Mouse (Mus musculus): Measurements from ENCODE around the gene Rab43. TPM values are rescaled to one million over a fixed set of nuclear protein-coding genes. Genes with fewer than 3 reads are reported as not detected.

Rab43 gene
- polyA plus RNA-seq, 1 experiment from 2014 or later = 25.5 TPM

DNA sequence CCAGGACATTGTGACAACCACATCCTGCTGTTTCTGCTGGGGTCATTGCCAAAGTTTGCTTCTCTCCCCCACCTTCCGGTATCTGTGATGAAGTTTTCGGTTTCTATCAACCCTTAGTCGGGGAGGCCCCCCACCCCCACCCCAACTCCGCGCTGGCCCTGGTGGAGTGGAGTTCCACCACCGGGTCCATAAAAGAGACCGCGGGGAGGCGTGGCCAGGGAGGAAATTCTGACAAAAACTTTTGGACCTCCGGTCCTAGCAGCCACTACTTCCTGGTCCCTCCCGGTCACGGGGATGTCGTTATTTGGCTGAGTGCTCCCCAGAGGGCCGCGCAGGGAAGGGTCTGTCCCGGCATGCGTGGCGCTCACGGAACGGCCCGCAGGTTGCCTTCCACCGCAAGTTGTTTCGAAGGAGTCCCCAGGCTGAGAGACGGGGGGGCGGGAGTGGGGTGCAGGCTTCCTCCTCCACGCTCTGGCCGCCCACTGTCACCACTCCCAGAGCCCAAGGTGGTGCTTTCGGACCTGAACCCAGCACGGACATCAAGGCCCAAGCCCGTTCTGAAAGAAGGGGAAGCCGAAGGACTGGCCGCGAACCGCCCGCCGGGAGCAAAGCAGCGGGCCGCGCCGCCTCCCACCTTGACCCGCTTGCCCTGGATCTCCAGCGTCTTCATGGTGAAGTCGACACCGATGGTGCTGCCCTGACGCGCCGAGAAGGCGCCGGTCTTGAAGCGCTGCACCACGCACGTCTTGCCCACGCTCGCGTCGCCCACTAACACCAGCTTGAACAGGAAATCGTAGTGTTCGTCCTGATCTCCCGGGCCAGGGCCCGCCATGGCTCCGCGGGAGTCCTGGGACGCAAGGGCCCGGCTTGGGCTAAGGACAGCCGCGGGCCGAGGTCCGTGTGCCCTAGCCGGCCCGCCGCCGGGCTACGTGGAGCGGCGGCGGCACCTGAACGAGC, 973 bp downstream of the Rab43 start:
- H3K4me2 ChIP-seq (replicated peaks; ENCODE audit: low read depth) = peak overlapping the region; percentile 87
- peak overlapping the region; percentile 95 for H3K27ac ChIP-seq (ENCODE audit: low read depth, low read length)
- no peaks in the 10 kb centered on the region for H3K36me3 ChIP-seq (ENCODE audit: control insufficient read depth, insufficient read depth)
- under 1% methylated on average over 68 of the region's 77 CpGs for WGBS
- peak overlapping the region; percentile 89 for H3K4me3 ChIP-seq (ENCODE audit: low read depth, low read length)
- no peaks in the 10 kb centered on the region for H3K27me3 ChIP-seq (replicated peaks; ENCODE audit: control insufficient read depth, insufficient read depth, low read length)
- TF ChIP-seq CTCF (IDR thresholded peaks at IDR 0.05; ENCODE audit: low read depth) = 0 out of 2 replicates have a peak, but pooled peaks have one; percentile 1
- peak overlapping the region; percentile 92 for H3K9ac ChIP-seq (ENCODE audit: low read depth, low read length)
- H3K4me1 ChIP-seq (replicated peaks; ENCODE audit: control insufficient read depth, insufficient read depth, low read length) = 0 out of 2 replicates have a peak, but pooled peaks cover 8% of the 10 kb centered on the region
- peak; percentile 7; the same call in 1 of the 2 replicates for ATAC-seq
- H3K9me3 ChIP-seq (ENCODE audit: control insufficient read depth) = no peaks in the 10 kb centered on the region

DNA sequence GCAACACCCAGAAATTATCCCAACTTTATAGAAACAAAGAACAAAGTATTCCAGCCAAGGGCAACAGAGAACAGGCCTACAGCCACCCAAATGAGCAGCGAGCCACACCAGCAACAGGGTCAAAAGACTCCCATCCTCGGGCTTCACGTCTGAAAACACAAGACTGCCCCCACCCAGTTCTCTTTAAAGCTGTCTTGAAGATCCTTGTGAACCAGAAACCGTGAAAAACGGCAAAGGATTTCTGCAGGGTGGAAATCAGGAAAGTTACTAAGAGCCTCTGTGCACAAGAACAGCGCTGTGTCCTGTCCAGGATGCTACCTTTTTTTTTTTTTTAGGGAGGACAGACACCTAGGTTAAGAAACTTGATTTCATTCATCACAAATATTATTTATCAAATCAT, 1.7 kb downstream of the Rab43 start:
- TF ChIP-seq CTCF (IDR thresholded peaks at IDR 0.05; ENCODE audit: low read depth) = no peak
- peak overlapping the region; percentile 89 for H3K4me3 ChIP-seq (ENCODE audit: low read depth, low read length)
- H3K4me1 ChIP-seq (replicated peaks; ENCODE audit: control insufficient read depth, insufficient read depth, low read length) = 0 out of 2 replicates have a peak, but pooled peaks cover 8% of the 10 kb centered on the region
- WGBS = 37% methylated on average over 6 of the region's 6 CpGs
- ATAC-seq = no peak
- no peaks in the 10 kb centered on the region for H3K36me3 ChIP-seq (ENCODE audit: control insufficient read depth, insufficient read depth)
- H3K27ac ChIP-seq (ENCODE audit: low read depth, low read length) = peak overlapping the region; percentile 55
- H3K9ac ChIP-seq (ENCODE audit: low read depth, low read length) = peak overlapping the region; percentile 92
- peak overlapping the region; percentile 87 for H3K4me2 ChIP-seq (replicated peaks; ENCODE audit: low read depth)
- no peaks in the 10 kb centered on the region for H3K9me3 ChIP-seq (ENCODE audit: control insufficient read depth)
- H3K27me3 ChIP-seq (replicated peaks; ENCODE audit: control insufficient read depth, insufficient read depth, low read length) = no peaks in the 10 kb centered on the region

DNA sequence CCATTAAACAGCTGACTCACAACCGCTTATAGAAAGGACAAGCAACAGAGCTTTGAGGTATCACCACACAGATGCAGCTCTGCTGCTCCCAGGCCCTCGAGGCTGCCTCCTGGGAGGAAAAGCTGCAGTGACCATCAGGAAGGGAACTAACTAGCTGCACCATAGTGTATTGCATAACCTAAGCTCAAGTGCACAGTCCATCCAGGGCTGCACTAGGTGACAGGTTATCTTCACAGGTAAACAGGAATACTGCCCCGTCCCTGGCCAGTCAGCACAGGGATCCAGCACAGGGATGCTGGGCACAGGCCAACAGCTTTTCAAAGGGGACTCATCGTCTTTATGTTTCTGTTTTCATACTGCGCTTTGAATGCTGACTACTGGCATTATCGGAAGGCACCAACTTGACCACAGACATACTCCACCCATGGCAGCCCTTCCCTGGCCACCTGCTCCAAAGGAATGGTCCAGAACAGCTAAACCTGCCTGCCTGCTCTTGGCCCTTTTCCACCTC, 2.3 kb downstream of the Rab43 start:
- Histone ChIP-seq H3K27me3 (replicated peaks; ENCODE audit: control insufficient read depth, insufficient read depth, low read length) (no peaks in the 10 kb centered on the region), H3K4me3 (ENCODE audit: low read depth, low read length) (peak overlapping the region; percentile 89), H3K36me3 (ENCODE audit: control insufficient read depth, insufficient read depth) (no peaks in the 10 kb centered on the region), H3K4me2 (replicated peaks; ENCODE audit: low read depth) (peak overlapping the region; percentile 87), H3K9ac (ENCODE audit: low read depth, low read length) (no peak overlapping the region), H3K9me3 (ENCODE audit: control insufficient read depth) (no peaks in the 10 kb centered on the region), H3K27ac (ENCODE audit: low read depth, low read length) (peak overlapping the region; percentile 57), H3K4me1 (replicated peaks; ENCODE audit: control insufficient read depth, insufficient read depth, low read length) (0 out of 2 replicates have a peak, but pooled peaks cover 8% of the 10 kb centered on the region)
- WGBS = 61% methylated on average over 6 of the region's 6 CpGs
- TF ChIP-seq CTCF (IDR thresholded peaks at IDR 0.05; ENCODE audit: low read depth) = no peak
- no peak for ATAC-seq

DNA sequence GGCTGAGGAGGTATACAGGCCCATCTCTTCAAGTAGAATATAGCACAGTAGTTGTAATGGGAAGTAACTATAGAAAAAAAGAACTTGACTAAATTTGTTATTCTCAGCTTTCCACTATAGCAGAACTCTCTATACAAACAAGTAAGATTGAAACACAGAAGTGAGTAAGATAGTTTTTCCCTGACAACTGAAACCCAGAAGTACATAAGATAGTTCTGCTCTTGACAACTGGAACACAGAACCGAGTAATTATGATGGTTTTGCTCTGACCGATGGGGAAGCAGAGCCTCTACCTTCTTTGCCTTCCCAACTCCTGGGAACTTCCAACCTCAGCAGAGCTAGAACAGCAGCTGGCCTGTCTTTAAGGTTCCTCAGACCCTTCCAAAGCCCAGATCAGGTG, 2.8 kb downstream of the Rab43 start:
- H3K4me2 ChIP-seq (replicated peaks; ENCODE audit: low read depth) = peak overlapping the region; percentile 87
- TF ChIP-seq CTCF (IDR thresholded peaks at IDR 0.05; ENCODE audit: low read depth) = no peak
- no peak for ATAC-seq

DNA sequence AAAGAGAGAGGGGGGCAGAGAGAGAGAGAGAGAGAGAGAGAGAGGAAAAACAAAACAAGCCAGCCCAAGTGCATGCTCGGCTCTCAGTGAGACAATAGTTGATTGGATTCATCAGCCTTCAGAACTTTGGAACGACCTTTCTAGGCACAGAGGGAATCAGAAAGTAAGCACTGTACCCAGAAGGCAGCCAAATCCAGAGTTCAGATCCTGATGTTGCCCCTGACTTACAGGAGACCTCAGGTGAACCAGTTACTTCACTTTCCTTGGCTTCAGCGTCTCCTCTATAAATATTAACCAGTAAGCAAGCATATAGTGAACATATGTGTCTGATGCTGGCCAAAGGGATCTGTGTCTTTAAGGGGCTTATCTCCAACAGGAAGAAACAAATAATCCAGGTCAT, 3.4 kb downstream of the Rab43 start:
- Histone ChIP-seq H3K27me3 (replicated peaks; ENCODE audit: control insufficient read depth, insufficient read depth, low read length) (no peaks in the 10 kb centered on the region), H3K9me3 (ENCODE audit: control insufficient read depth) (no peaks in the 10 kb centered on the region), H3K27ac (ENCODE audit: low read depth, low read length) (no peak overlapping the region), H3K4me1 (replicated peaks; ENCODE audit: control insufficient read depth, insufficient read depth, low read length) (0 out of 2 replicates have a peak, but pooled peaks cover 8% of the 10 kb centered on the region), H3K36me3 (ENCODE audit: control insufficient read depth, insufficient read depth) (no peaks in the 10 kb centered on the region), H3K4me3 (ENCODE audit: low read depth, low read length) (no peak overlapping the region), H3K9ac (ENCODE audit: low read depth, low read length) (no peak overlapping the region), H3K4me2 (replicated peaks; ENCODE audit: low read depth) (peak overlapping the region; percentile 30; the same call in 1 of the 2 replicates)
- no peak for TF ChIP-seq CTCF (IDR thresholded peaks at IDR 0.05; ENCODE audit: low read depth)
- WGBS = 33% methylated on average over 3 of the region's 3 CpGs
- no peak for ATAC-seq

More for the DNA sequence above, 2.8 kb downstream of the Rab43 start:
- H3K9me3 ChIP-seq (ENCODE audit: control insufficient read depth) = no peaks in the 10 kb centered on the region
- no peaks in the 10 kb centered on the region for H3K27me3 ChIP-seq (replicated peaks; ENCODE audit: control insufficient read depth, insufficient read depth, low read length)
- H3K27ac ChIP-seq (ENCODE audit: low read depth, low read length) = peak overlapping the region; percentile 57; the same call in 1 of the 2 replicates
- no peak overlapping the region for H3K9ac ChIP-seq (ENCODE audit: low read depth, low read length)
- peak overlapping the region; percentile 89; the same call in 1 of the 2 replicates for H3K4me3 ChIP-seq (ENCODE audit: low read depth, low read length)
- no peaks in the 10 kb centered on the region for H3K36me3 ChIP-seq (ENCODE audit: control insufficient read depth, insufficient read depth)
- 86% methylated on average over 2 of the region's 2 CpGs for WGBS
- 0 out of 2 replicates have a peak, but pooled peaks cover 8% of the 10 kb centered on the region for H3K4me1 ChIP-seq (replicated peaks; ENCODE audit: control insufficient read depth, insufficient read depth, low read length)

All from intestine, postnatal 0 days (tissue).